Comparison of ENCODE assay signal across 8 mouse cellular contexts in the genomic region with DNA sequence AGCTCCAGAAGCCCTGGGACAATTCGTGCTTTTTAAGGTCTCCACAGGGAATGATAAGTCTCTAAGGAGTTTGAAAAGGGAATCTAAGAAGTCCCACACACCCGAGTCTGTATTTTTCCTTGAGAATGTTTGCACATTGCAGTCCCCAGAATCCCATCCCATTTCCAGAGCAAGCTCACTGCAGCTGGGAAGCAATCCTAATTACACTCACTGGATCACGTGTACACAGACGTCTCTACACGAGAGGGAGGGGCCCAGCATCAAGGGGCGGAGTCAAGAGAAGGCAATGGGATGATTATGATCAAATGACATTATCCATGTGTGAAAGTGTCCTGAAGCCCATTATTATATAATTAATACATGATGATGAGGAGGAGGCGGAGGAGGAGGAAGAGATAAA.
DNase-seq lines count a peak whose midpoint lies in the region.

No protein-coding gene starts in this region.

- DNase-seq in heart, adult 18-20 months: peak; percentile 78
- no peak for DNase-seq in heart, postnatal 10 days
- peak; percentile 71 for DNase-seq in brain, adult 2 months (ENCODE audit: low read depth, low spot score)
- DNase-seq in gastrocnemius, postnatal 14 days: peak; percentile 36
- DNase-seq in lung, postnatal 10 days: peak; percentile 53
- DNase-seq in frontal cortex, postnatal 25 days (ENCODE audit: low spot score in 2 of 2): no peak
- no peak for DNase-seq in liver
- DNase-seq in thymus, postnatal 36 days: no peak

- intact Hi-C loops in heart, postnatal 10 days (cut with DNase I): loop anchor here (5.0 kb wide), 1 partner anchor 67 kb away; no protein-coding TSS in a partner anchor
- intact Hi-C loops in gastrocnemius, postnatal 14 days (cut with DNase I; ENCODE audit: low total_unique reads): no loop called here

Comparison
In these comparisons a context has a peak if more than half of its experiments do, and no peak if none do; other contexts are left out.
1. DNase-seq: peak in heart, adult 18-20 months (2 of 2), brain, adult 2 months (single experiment), gastrocnemius, postnatal 14 days (single experiment) and lung, postnatal 10 days (single experiment); none in heart, postnatal 10 days (0 of 2), frontal cortex, postnatal 25 days (0 of 2), liver (single experiment) and thymus, postnatal 36 days (0 of 2).